Mouse (Mus musculus) erythroblast, embryonic 14.5 days (primary cell): ENCODE results near the gene Rln3.

Experiments
- GATA1 ChIP-seq: IDR thresholded peaks from 2 replicates; pipeline ENCODE4 v1.6.1; 2012; ENCODE audit warnings: low read length, inconsistent platforms, mixed read lengths
- TAL1 ChIP-seq: IDR thresholded peaks from 3 replicates; pipeline ENCODE4 v1.6.1; 2012; ENCODE audit warnings: low read length, inconsistent platforms, mixed read lengths

DNA sequence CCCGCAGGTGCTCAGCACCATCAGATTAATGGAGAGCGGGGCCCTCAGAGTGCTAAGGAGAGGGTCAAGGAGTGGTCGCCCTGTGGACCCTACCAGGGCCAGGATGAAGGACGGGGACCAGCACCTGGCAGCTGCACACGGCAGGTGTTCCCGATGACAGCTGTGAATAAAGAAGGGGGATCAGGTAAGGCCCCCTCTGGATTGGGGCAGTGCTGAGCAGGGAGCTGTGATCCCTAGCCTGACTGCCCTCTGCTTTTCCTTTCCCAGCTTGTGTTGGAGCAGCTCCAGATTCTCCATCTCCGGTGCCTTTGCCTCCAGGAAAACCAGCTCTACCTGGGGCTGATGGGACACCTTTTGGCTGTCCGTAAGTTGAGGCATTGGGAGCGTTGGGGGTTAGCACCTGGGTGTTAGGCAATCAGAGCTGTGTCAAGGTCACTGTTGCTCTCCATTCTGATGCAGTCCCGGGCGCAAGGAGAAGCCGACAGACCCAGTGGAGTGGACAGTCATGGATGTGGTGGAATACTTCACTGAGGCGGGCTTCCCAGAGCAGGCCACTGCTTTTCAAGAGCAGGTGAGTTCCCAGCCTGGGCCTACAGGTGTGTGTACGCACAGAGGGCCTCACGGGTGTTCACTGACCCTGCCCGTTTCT lies 45.6 kb downstream of the Rln3 start:
- TF ChIP-seq GATA1 (no peak), TAL1 (no peak)
